Mouse (Mus musculus) spleen, adult 2 months (tissue): ENCODE measurements around the gene P2ry6.

Experiments used
- CTCF ChIP-seq: fragments of 200-500 bp; IDR thresholded peaks from 2 replicates; pipeline ENCODE4 v1.5.1; 2011; ENCODE audit warnings: mild to moderate bottlenecking, inconsistent platforms; ENCODE audit not compliant: insufficient read depth, insufficient read length, insufficient replicate concordance; ENCODE audit errors: extremely low read depth
- POLR2A ChIP-seq: fragments of 200-500 bp; IDR thresholded peaks from 2 replicates; pipeline ENCODE4 v1.6.1; 2011; ENCODE audit warnings: low read depth, low read length, inconsistent platforms

GRCm38 (mm10) chr7:100917751-100918150 is 56.7 kb downstream of the P2ry6 start:
- TF ChIP-seq CTCF (no peak), POLR2A (no peak)
